Mouse (Mus musculus) liver, embryonic 14.5 days (tissue): Measurements from ENCODE around the gene Prrx2. TPM values are rescaled to one million over a fixed set of nuclear protein-coding genes. Genes with fewer than 3 reads are reported as not detected.

Experiments used
- ATAC-seq: fragments of 200-750 bp; cut with Nextera tagmentation; 2 replicates; pipeline ENCODE4 v1.8.0; 2017; ENCODE audit warnings: moderate number of reproducible peaks, mild to moderate bottlenecking, moderate library complexity; ENCODE audit not compliant: insufficient read depth
- DNase-seq, 3 experiments: peaks; one replicate each; pipeline ENCODE4 v3.0.0-alpha.2; 2012 to 2013; ENCODE audit warnings: low read depth in 3 of 3, low spot score in 3 of 3
- H3K27ac ChIP-seq: fragments of 300-500 bp; sonication (generic); 2 replicates; pipeline ENCODE4 v1.5.1; 2014; ENCODE audit warnings: moderate library complexity, mild to moderate bottlenecking, control low read depth, inconsistent platforms
- H3K27me3 ChIP-seq: fragments of 300-500 bp; sonication (generic); 2 replicates; pipeline ENCODE4 v1.6.1; 2014; ENCODE audit warnings: mild to moderate bottlenecking, low read length, moderate library complexity; ENCODE audit not compliant: control insufficient read depth, insufficient read depth
- H3K36me3 ChIP-seq: fragments of 300-500 bp; sonication (generic); replicated peaks from 2 replicates; pipeline ENCODE4 v1.6.1; 2014; ENCODE audit warnings: low read depth; ENCODE audit not compliant: control insufficient read depth, insufficient read depth
- H3K4me1 ChIP-seq, 2 experiments: fragments of 200-500 bp in 1 of 2; fragments of 300-500 bp in 1 of 2; sonication (generic) in 1 of 2; replicated peaks; 2 replicates each; pipeline ENCODE4 v1.6.1; 2012 to 2014; ENCODE audit warnings: antibody characterized with exemption in 1 of 2, inconsistent platforms in 1 of 2, low read length in 1 of 2; ENCODE audit not compliant: control insufficient read depth in 2 of 2, insufficient read depth in 2 of 2
- H3K4me2 ChIP-seq: fragments of 300-500 bp; sonication (generic); 2 replicates; pipeline ENCODE4 v1.6.1; 2014; ENCODE audit warnings: low read depth, mild to moderate bottlenecking, control low read depth, moderate library complexity
- H3K4me3 ChIP-seq, 2 experiments: fragments of 200-500 bp in 1 of 2; fragments of 300-500 bp in 1 of 2; sonication (generic) in 1 of 2; 2 replicates each; pipeline ENCODE4 v1.5.1; 2012 to 2014; ENCODE audit warnings: low read depth in 2 of 2, low read length in 2 of 2, mild to moderate bottlenecking in 2 of 2, control low read depth in 1 of 2, inconsistent platforms in 1 of 2, moderate library complexity in 1 of 2; ENCODE audit not compliant: insufficient read depth in 1 of 2
- H3K9ac ChIP-seq: fragments of 300-500 bp; sonication (generic); replicated peaks from 2 replicates; pipeline ENCODE4 v1.6.1; 2014; ENCODE audit warnings: mild to moderate bottlenecking, control low read depth, moderate library complexity
- H3K9me3 ChIP-seq: fragments of 300-500 bp; sonication (generic); 2 replicates; pipeline ENCODE4 v1.6.1; 2016; ENCODE audit warnings: low read length, mixed read lengths; ENCODE audit not compliant: control insufficient read depth
- CTCF ChIP-seq: IDR thresholded peaks from 2 replicates; pipeline ENCODE4 v1.5.1; 2016; ENCODE audit warnings: antibody characterized with exemption, low read depth, control low read depth
- EP300 ChIP-seq: IDR thresholded peaks from 2 replicates; pipeline ENCODE4 v1.6.1; 2016; ENCODE audit warnings: antibody characterized with exemption, low read depth
- WGBS: fragments of 180-500 bp; shearing (Covaris S2); extraction: QIAGEN DNeasy Blood & Tissue Kit; methylation state at CpG from one replicate; pipeline ENCODE4 v1.1.7; 2014; ENCODE audit not compliant: insufficient replicate concordance; 5-methylcytosine and 5-hydroxymethylcytosine counted together
- polyA plus RNA-seq, 2 experiments: library from polyadenylated mRNA; depleted of rRNA in 1 of 2; stranded (reverse) in 1 of 2; unstranded in 1 of 2; fragments of >200 nt; fragmentation: Nextera tagmentation in 1 of 2; extraction: Ambion mirVana in 1 of 2; gene quantifications; 2 replicates each; pipeline versions ENCODE4 v1.2.1 to v1.2.3; 2012 to 2014

The Prrx2 gene
- polyA plus RNA-seq, 2 experiments: 0.49 TPM; not detected in 1

- Histone ChIP-seq H3K4me1 (no peaks in the 10 kb centered on the region), H3K4me3 (no peak overlapping the region), H3K9ac (no peak overlapping the region), H3K27ac (no peak overlapping the region), H3K9me3 (no peaks in the 10 kb centered on the region), H3K27me3 (peaks cover 16% of the 10 kb centered on the region), H3K4me2 (no peak overlapping the region), H3K36me3 (no peaks in the 10 kb centered on the region)
- no peak for ATAC-seq
- no peak for TF ChIP-seq EP300
- WGBS: 43% methylated on average over 9 of the region's 9 CpGs
- DNase-seq: no peak
These were observed 28.8 kb downstream of the Prrx2 start for GRCm38 (mm10) chr2:30863574-30863973.

GRCm38 (mm10) chr2:30864968-30865381, 30.2 kb downstream of the Prrx2 start:
- H3K9ac ChIP-seq: no peak overlapping the region
- DNase-seq (no peak), ATAC-seq (no peak)
- H3K27me3 ChIP-seq: peaks cover 16% of the 10 kb centered on the region
- no peak overlapping the region; the same call in 1 of the 2 replicates for H3K4me2 ChIP-seq
- no peak for TF ChIP-seq CTCF
- WGBS: 5% methylated on average over 35 of the region's 35 CpGs
- no peaks in the 10 kb centered on the region for H3K9me3 ChIP-seq
- no peak overlapping the region for H3K4me3 ChIP-seq
- no peak overlapping the region for H3K27ac ChIP-seq
- H3K36me3 ChIP-seq: no peaks in the 10 kb centered on the region
- no peaks in the 10 kb centered on the region for H3K4me1 ChIP-seq

GRCm38 (mm10) chr2:30865426-30865825, 30.7 kb downstream of the Prrx2 start:
- Histone ChIP-seq H3K4me2 (no peak overlapping the region), H3K4me3 (no peak overlapping the region), H3K27ac (no peak overlapping the region), H3K4me1 (no peaks in the 10 kb centered on the region), H3K9me3 (no peaks in the 10 kb centered on the region), H3K27me3 (peaks cover 16% of the 10 kb centered on the region), H3K36me3 (no peaks in the 10 kb centered on the region), H3K9ac (no peak overlapping the region)
- no peak for ATAC-seq
- no peak for DNase-seq
- no peak for TF ChIP-seq CTCF
- no peak for TF ChIP-seq EP300
- WGBS: 50% methylated on average over 3 of the region's 3 CpGs

- WGBS: 52% methylated on average over 8 of the region's 8 CpGs
- no peaks in the 10 kb centered on the region for H3K27me3 ChIP-seq
These were observed 36.1 kb downstream of the Prrx2 start for GRCm38 (mm10) chr2:30870863-30871262.

GRCm38 (mm10) chr2:30872669-30873068, 37.9 kb downstream of the Prrx2 start:
- TF ChIP-seq CTCF (no peak), EP300 (no peak)
- Histone ChIP-seq H3K4me3 (no peak overlapping the region), H3K4me1 (no peaks in the 10 kb centered on the region), H3K4me2 (no peak overlapping the region), H3K36me3 (no peaks in the 10 kb centered on the region), H3K27me3 (no peaks in the 10 kb centered on the region), H3K9me3 (no peaks in the 10 kb centered on the region), H3K27ac (no peak overlapping the region), H3K9ac (no peak overlapping the region)
- DNase-seq (no peak), ATAC-seq (no peak)
- 70% methylated on average over 6 of the region's 6 CpGs for WGBS

More at GRCm38 (mm10) chr2:30870863-30871262, 36.1 kb downstream of the Prrx2 start:
- Histone ChIP-seq H3K36me3 (no peaks in the 10 kb centered on the region), H3K9me3 (no peaks in the 10 kb centered on the region), H3K27ac (no peak overlapping the region), H3K4me3 (no peak overlapping the region), H3K4me2 (no peak overlapping the region), H3K4me1 (no peaks in the 10 kb centered on the region), H3K9ac (no peak overlapping the region)
- no peak for ATAC-seq
- TF ChIP-seq CTCF (no peak), EP300 (no peak)
- DNase-seq: no peak

GRCm38 (mm10) chr2:30874445-30874844, 39.7 kb downstream of the Prrx2 start:
- no peaks in the 10 kb centered on the region for H3K9me3 ChIP-seq
- no peaks in the 10 kb centered on the region for H3K27me3 ChIP-seq
- WGBS: 58% methylated on average over 10 of the region's 10 CpGs
- H3K27ac ChIP-seq: no peak overlapping the region
- H3K4me3 ChIP-seq: no peak overlapping the region
- TF ChIP-seq EP300 (no peak), CTCF (no peak)
- H3K9ac ChIP-seq: no peak overlapping the region
- H3K4me1 ChIP-seq: no peaks in the 10 kb centered on the region
- no peaks in the 10 kb centered on the region for H3K36me3 ChIP-seq
- DNase-seq: no peak
- ATAC-seq: no peak
- no peak overlapping the region for H3K4me2 ChIP-seq
